Mouse (Mus musculus) hindbrain, postnatal 0 days (tissue): ENCODE results near the gene Paf1. TPM values are rescaled to one million over a fixed set of nuclear protein-coding genes. Genes with fewer than 3 reads are reported as not detected.

Experiments used
- ATAC-seq: fragments of 200-750 bp; cut with Nextera tagmentation; 2 replicates; pipeline ENCODE4 v1.8.0; 2017; ENCODE audit warnings: mild to moderate bottlenecking, moderate TSS enrichment, moderate library complexity
- DNase-seq: peaks from one replicate; pipeline ENCODE4 v3.0.0-alpha.2; 2015; ENCODE audit warnings: low spot score
- H3K27ac ChIP-seq: fragments of 300-500 bp; sonication (generic); 2 replicates; pipeline ENCODE4 v1.5.1; 2014; ENCODE audit warnings: mild to moderate bottlenecking
- H3K27me3 ChIP-seq: fragments of 300-500 bp; sonication (generic); 2 replicates; pipeline ENCODE4 v1.6.1; 2014; ENCODE audit warnings: low read length, mixed read lengths; ENCODE audit not compliant: insufficient read depth
- H3K36me3 ChIP-seq: fragments of 300-500 bp; sonication (generic); 2 replicates; pipeline ENCODE4 v1.6.1; 2014; ENCODE audit warnings: low read length, mixed read lengths; ENCODE audit not compliant: insufficient read depth
- H3K4me1 ChIP-seq: fragments of 300-500 bp; sonication (generic); 2 replicates; pipeline ENCODE4 v1.6.1; 2014; ENCODE audit warnings: antibody characterized with exemption, low read length, mixed read lengths; ENCODE audit not compliant: insufficient read depth
- H3K4me2 ChIP-seq: fragments of 300-500 bp; sonication (generic); 2 replicates; pipeline ENCODE4 v1.6.1; 2014; ENCODE audit warnings: low read depth, mild to moderate bottlenecking, low read length, moderate library complexity, mixed read lengths
- H3K4me3 ChIP-seq: fragments of 300-500 bp; sonication (generic); 2 replicates; pipeline ENCODE4 v1.5.1; 2014; ENCODE audit warnings: low read length
- H3K9ac ChIP-seq: fragments of 300-500 bp; sonication (generic); replicated peaks from 2 replicates; pipeline ENCODE4 v1.6.1; 2014; ENCODE audit warnings: mild to moderate bottlenecking, low read length, moderate library complexity, mixed read lengths
- H3K9me3 ChIP-seq: fragments of 300-500 bp; sonication (generic); 2 replicates; pipeline ENCODE4 v1.6.1; 2016; ENCODE audit warnings: low read length, mixed read lengths
- CTCF ChIP-seq: IDR thresholded peaks from 2 replicates; pipeline ENCODE4 v1.5.1; 2016; ENCODE audit warnings: antibody characterized with exemption, control low read depth, low read depth
- WGBS: fragments of 180-500 bp; shearing (Covaris S2); extraction: QIAGEN DNeasy Blood & Tissue Kit; methylation state at CpG from one replicate; pipeline ENCODE4 v1.1.7; 2014; 5-methylcytosine and 5-hydroxymethylcytosine counted together
- polyA plus RNA-seq: library from polyadenylated mRNA; unstranded; fragments of >200 nt; fragmentation: Nextera tagmentation; extraction: Ambion mirVana; gene quantifications from 2 replicates; pipeline ENCODE4 v1.2.1, GENCODE M21; 2015
- total RNA-seq: library from RNA; depleted of rRNA; stranded (reverse); fragments of >200 nt; gene quantifications from 2 replicates; pipeline ENCODE4 v1.2.3, GENCODE M21; 2014

The Paf1 gene
- total and polyA plus RNA-seq, 2 experiments from 2014 or later, result 67.6 to 84.1 TPM

- DNase-seq (no peak), ATAC-seq (no peak)
- WGBS, result 94% methylated on average over 3 of the region's 3 CpGs
- Histone ChIP-seq H3K9ac (no peak overlapping the region), H3K4me1 (peaks cover 8% of the 10 kb centered on the region; the same call in 1 of the 2 replicates), H3K9me3 (no peaks in the 10 kb centered on the region), H3K27ac (no peak overlapping the region), H3K36me3 (peaks cover 27% of the 10 kb centered on the region; the same call in 1 of the 2 replicates), H3K27me3 (no peaks in the 10 kb centered on the region), H3K4me3 (no peak overlapping the region), H3K4me2 (no peak overlapping the region)
- no peak for TF ChIP-seq CTCF
Observed at GRCm38 (mm10) chr7:28390331-28390730, 2.4 kb upstream of the Paf1 start.

- ATAC-seq (no peak), DNase-seq (peak; percentile 12)
- Histone ChIP-seq H3K36me3 (peaks cover 43% of the 10 kb centered on the region), H3K9me3 (no peaks in the 10 kb centered on the region), H3K27ac (peak overlapping the region; percentile 87), H3K27me3 (no peaks in the 10 kb centered on the region), H3K4me2 (peak overlapping the region; percentile 81), H3K4me1 (peaks cover 8% of the 10 kb centered on the region; the same call in 1 of the 2 replicates), H3K4me3 (peak overlapping the region; percentile 92), H3K9ac (peak overlapping the region; percentile 81)
- WGBS, result 8% methylated on average over 22 of the region's 22 CpGs
- no peak for TF ChIP-seq CTCF
Observed at GRCm38 (mm10) chr7:28393272-28393951, 661 bp downstream of the Paf1 start.

- DNase-seq, result no peak
- no peak overlapping the region for H3K27ac ChIP-seq
- no peaks in the 10 kb centered on the region for H3K9me3 ChIP-seq
- 95% methylated on average over 4 of the region's 4 CpGs for WGBS
- H3K4me2 ChIP-seq, result no peak overlapping the region
- H3K4me1 ChIP-seq, result peaks cover 8% of the 10 kb centered on the region; the same call in 1 of the 2 replicates
- peaks cover 45% of the 10 kb centered on the region for H3K36me3 ChIP-seq
- no peak overlapping the region for H3K9ac ChIP-seq
- no peak for TF ChIP-seq CTCF
- H3K27me3 ChIP-seq, result no peaks in the 10 kb centered on the region
- no peak for ATAC-seq
- no peak overlapping the region for H3K4me3 ChIP-seq
Observed at GRCm38 (mm10) chr7:28395425-28395824, 2.7 kb downstream of the Paf1 start.

GRCm38 (mm10) chr7:28398000-28398399, 5.2 kb downstream of the Paf1 start:
- Histone ChIP-seq H3K36me3 (peaks cover 67% of the 10 kb centered on the region), H3K27me3 (no peaks in the 10 kb centered on the region), H3K4me3 (no peak overlapping the region), H3K9ac (no peak overlapping the region), H3K4me2 (no peak overlapping the region), H3K27ac (no peak overlapping the region), H3K9me3 (no peaks in the 10 kb centered on the region), H3K4me1 (peaks cover 3% of the 10 kb centered on the region; the same call in 1 of the 2 replicates)
- DNase-seq (peak; percentile 69), ATAC-seq (no peak)
- peak; percentile 61 for TF ChIP-seq CTCF
- WGBS, result 58% methylated on average over 3 of the region's 3 CpGs

- H3K27me3 ChIP-seq, result no peaks in the 10 kb centered on the region
- WGBS, result 84% methylated on average over 10 of the region's 10 CpGs
- no peak overlapping the region for H3K4me3 ChIP-seq
- DNase-seq, result no peak
- ATAC-seq, result no peak
- no peak overlapping the region for H3K27ac ChIP-seq
- H3K4me2 ChIP-seq, result no peak overlapping the region
- H3K9me3 ChIP-seq, result no peaks in the 10 kb centered on the region
- H3K36me3 ChIP-seq, result peaks cover 76% of the 10 kb centered on the region
- no peaks in the 10 kb centered on the region for H3K4me1 ChIP-seq
- H3K9ac ChIP-seq, result no peak overlapping the region
- TF ChIP-seq CTCF, result no peak
Observed at GRCm38 (mm10) chr7:28398696-28399340, 6.1 kb downstream of the Paf1 start.

- Histone ChIP-seq H3K9me3 (no peaks in the 10 kb centered on the region), H3K27ac (no peak overlapping the region), H3K36me3 (peaks cover 86% of the 10 kb centered on the region), H3K9ac (no peak overlapping the region), H3K4me3 (no peak overlapping the region), H3K27me3 (no peaks in the 10 kb centered on the region), H3K4me1 (no peaks in the 10 kb centered on the region), H3K4me2 (no peak overlapping the region)
- ATAC-seq (no peak), DNase-seq (no peak)
- TF ChIP-seq CTCF, result no peak
- 100% methylated on average over 1 of the region's 1 CpGs for WGBS
Observed at GRCm38 (mm10) chr7:28401030-28401429, 8.3 kb downstream of the Paf1 start.

GRCm38 (mm10) chr7:28401942-28402341, 9.2 kb downstream of the Paf1 start:
- Histone ChIP-seq H3K9me3 (no peaks in the 10 kb centered on the region), H3K4me3 (no peak overlapping the region), H3K27me3 (no peaks in the 10 kb centered on the region), H3K27ac (no peak overlapping the region), H3K4me2 (no peak overlapping the region), H3K36me3 (peaks cover 87% of the 10 kb centered on the region), H3K9ac (no peak overlapping the region), H3K4me1 (no peaks in the 10 kb centered on the region)
- ATAC-seq (no peak), DNase-seq (no peak)
- TF ChIP-seq CTCF, result no peak
- WGBS, result 84% methylated on average over 3 of the region's 3 CpGs
